Mouse (Mus musculus) G1E (cell line): ENCODE data around the gene Pde4a. TPM values are rescaled to one million over a fixed set of nuclear protein-coding genes. Genes with fewer than 3 reads are reported as not detected.

Source experiments
- ATAC-seq: 2 replicates; pipeline ENCODE4 v1.8.0; 2016; ENCODE audit warnings: mild to moderate bottlenecking; ENCODE audit not compliant: insufficient number of reproducible peaks, poor library complexity, low FRiP score, severe bottlenecking; ENCODE audit errors: extremely low read depth
- DNase-seq: peaks from one replicate; pipeline ENCODE4 v3.0.0; 2012; ENCODE audit warnings: low spot score
- H3K27me3 ChIP-seq: 2 replicates; pipeline ENCODE4 v1.6.1; 2012; ENCODE audit warnings: mild to moderate bottlenecking, low read length, inconsistent platforms; ENCODE audit not compliant: insufficient read depth
- H3K36me3 ChIP-seq: replicated peaks from 2 replicates; pipeline ENCODE3; 2012; ENCODE audit warnings: mild to moderate bottlenecking, inconsistent platforms
- H3K4me1 ChIP-seq: 2 replicates; pipeline ENCODE4 v1.6.1; 2012; ENCODE audit warnings: low read depth, low read length, inconsistent platforms, mixed read lengths; ENCODE audit not compliant: insufficient read depth
- H3K4me3 ChIP-seq: 2 replicates; pipeline ENCODE4 v1.5.1; 2012; ENCODE audit warnings: low read depth, mild to moderate bottlenecking, inconsistent platforms, low read length, moderate library complexity, mixed read lengths
- H3K9me3 ChIP-seq: replicated peaks from 2 replicates; pipeline ENCODE4 v1.6.1; 2012; ENCODE audit warnings: inconsistent platforms
- CTCF ChIP-seq: IDR thresholded peaks from 2 replicates; pipeline ENCODE4 v1.5.1; 2012; ENCODE audit warnings: low read depth, low read length, inconsistent platforms, mixed read lengths
- GATA1 ChIP-seq: IDR thresholded peaks from 2 replicates; pipeline ENCODE4 v1.6.1; 2012; ENCODE audit warnings: borderline replicate concordance, low read length, inconsistent platforms, mixed read lengths
- GATA2 ChIP-seq: IDR thresholded peaks from 2 replicates; pipeline ENCODE4 v1.6.1; 2012; ENCODE audit warnings: low read depth, low read length, inconsistent platforms, borderline replicate concordance
- POLR2AphosphoS5 ChIP-seq: IDR thresholded peaks from 2 replicates; pipeline ENCODE4 v1.6.1; 2012; ENCODE audit warnings: low read depth, low read length, inconsistent platforms; ENCODE audit not compliant: insufficient replicate concordance
- TAL1 ChIP-seq: conservative IDR thresholded peaks from 2 replicates; pipeline ENCODE4 v1.6.1; 2012; ENCODE audit warnings: low read depth, low read length, inconsistent platforms, mixed read lengths
- polyA plus RNA-seq: library from polyadenylated mRNA; stranded (reverse); fragments of >175 nt; gene quantifications from 2 replicates; pipeline ENCODE4 v1.2.3, GENCODE M21; 2012
- total RNA-seq, 2 experiments: library from RNA; stranded (forward) in 1 of 2; stranded (reverse) in 1 of 2; fragments of 200-1000 nt in 1 of 2; fragments of >200 nt in 1 of 2; fragmentation: Nextera tagmentation in 1 of 2; gene quantifications; 2 replicates each; pipeline ENCODE4 v1.2.3; 2014 to 2017

Pde4a gene
- total and polyA plus RNA-seq, 3 experiments, result 1.5 to 2.5 (median 1.7) TPM

DNA sequence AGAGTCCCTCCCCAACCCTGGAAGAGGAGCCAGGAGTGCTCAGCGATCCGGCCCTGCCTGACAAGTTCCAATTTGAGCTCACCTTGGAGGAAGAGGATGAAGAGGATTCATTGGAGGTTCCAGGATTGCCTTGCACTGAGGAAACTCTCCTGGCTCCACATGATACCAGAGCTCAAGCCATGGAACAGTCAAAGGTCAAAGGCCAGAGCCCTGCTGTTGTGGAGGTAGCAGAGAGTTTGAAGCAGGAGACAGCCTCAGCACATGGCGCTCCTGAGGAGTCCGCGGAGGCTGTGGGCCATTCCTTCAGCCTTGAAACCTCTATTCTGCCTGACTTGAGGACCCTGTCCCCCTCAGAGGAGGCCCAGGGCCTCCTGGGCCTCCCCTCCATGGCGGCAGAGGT lies 45.3 kb downstream of the Pde4a start:
- Histone ChIP-seq H3K4me3 (no peak overlapping the region), H3K27me3 (peaks cover 26% of the 10 kb centered on the region), H3K4me1 (no peaks in the 10 kb centered on the region), H3K36me3 (peaks cover 6% of the 10 kb centered on the region), H3K9me3 (no peaks in the 10 kb centered on the region)
- ATAC-seq (no peak), DNase-seq (no peak)
- no peak for TF ChIP-seq POLR2AphosphoS5
- TF ChIP-seq GATA1, result no peak

DNA sequence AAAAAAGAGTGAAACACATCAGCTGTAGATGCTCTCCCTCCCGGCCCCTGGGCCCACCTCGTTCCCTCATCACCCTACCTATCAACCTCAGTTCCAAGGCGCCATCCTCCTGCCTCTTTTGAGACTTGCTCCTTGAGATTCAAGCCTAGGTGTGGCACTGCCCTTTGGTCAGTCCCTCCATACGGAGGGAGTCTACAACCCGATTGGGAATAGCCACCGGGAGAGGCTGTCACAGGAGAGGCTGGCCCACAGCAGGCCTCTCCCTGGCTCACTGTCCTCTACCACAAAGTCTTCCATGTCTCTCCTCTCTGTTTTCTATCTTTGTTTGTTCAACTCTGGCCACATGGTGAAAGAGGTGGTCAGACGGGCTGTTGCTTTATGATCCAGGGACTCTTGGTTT lies 46.1 kb downstream of the Pde4a start:
- Histone ChIP-seq H3K36me3 (peaks cover 4% of the 10 kb centered on the region), H3K4me1 (no peaks in the 10 kb centered on the region; the same call in 1 of the 2 replicates), H3K27me3 (peaks cover 28% of the 10 kb centered on the region), H3K9me3 (no peaks in the 10 kb centered on the region), H3K4me3 (no peak overlapping the region)
- ATAC-seq, result no peak
- TF ChIP-seq TAL1, result no peak
- no peak for TF ChIP-seq POLR2AphosphoS5
- TF ChIP-seq GATA1, result no peak
- no peak for TF ChIP-seq GATA2
- TF ChIP-seq CTCF, result no peak
- DNase-seq, result no peak

DNA sequence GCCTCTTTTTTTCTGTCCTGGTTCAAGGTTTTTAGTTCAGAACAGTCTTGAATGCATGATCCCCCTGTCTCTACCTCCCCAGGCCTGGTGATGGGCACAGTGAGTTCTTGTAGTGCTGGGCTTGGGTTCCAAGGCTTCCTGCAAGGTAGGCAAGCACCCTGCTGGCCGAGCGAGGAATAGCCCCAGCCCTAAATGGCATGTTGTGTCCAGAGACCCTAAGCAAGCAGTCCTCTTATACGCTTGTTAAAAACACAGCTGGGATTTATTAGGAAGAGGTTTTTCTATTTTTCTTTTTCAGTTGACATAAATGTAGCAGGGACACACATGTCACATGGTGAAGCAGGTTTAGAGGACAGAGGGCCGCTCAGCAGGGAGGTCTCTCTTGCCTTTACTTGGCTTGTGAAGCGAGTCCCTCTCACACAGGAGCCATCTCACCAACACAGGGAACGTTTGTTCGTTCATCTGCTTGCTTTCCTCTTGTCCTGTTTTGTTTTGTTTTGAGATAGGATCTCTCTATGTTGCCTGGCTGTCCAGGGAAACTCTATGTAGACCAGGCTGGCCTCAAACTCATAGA lies 48.2 kb downstream of the Pde4a start:
- peaks cover 4% of the 10 kb centered on the region for H3K36me3 ChIP-seq
- DNase-seq (no peak), ATAC-seq (no peak)
- no peaks in the 10 kb centered on the region for H3K9me3 ChIP-seq
- no peak overlapping the region for H3K4me3 ChIP-seq
- TF ChIP-seq GATA1 (no peak), GATA2 (no peak), CTCF (peak; percentile 40; the same call in 1 of the 2 replicates)
- H3K4me1 ChIP-seq, result no peaks in the 10 kb centered on the region; the same call in 1 of the 2 replicates
- H3K27me3 ChIP-seq, result peaks cover 26% of the 10 kb centered on the region

GRCm38 (mm10) chr9:21216050-21216841 lies 50.7 kb downstream of the Pde4a start:
- H3K9me3 ChIP-seq, result no peaks in the 10 kb centered on the region
- no peak for ATAC-seq
- no peak overlapping the region for H3K4me3 ChIP-seq
- no peak for DNase-seq
- peaks cover 17% of the 10 kb centered on the region; the same call in 1 of the 2 replicates for H3K27me3 ChIP-seq
- no peak for TF ChIP-seq TAL1
- no peak for TF ChIP-seq GATA1
- no peak for TF ChIP-seq GATA2
- TF ChIP-seq POLR2AphosphoS5, result no peak
- no peaks in the 10 kb centered on the region for H3K36me3 ChIP-seq
- H3K4me1 ChIP-seq, result peaks cover 8% of the 10 kb centered on the region

DNA sequence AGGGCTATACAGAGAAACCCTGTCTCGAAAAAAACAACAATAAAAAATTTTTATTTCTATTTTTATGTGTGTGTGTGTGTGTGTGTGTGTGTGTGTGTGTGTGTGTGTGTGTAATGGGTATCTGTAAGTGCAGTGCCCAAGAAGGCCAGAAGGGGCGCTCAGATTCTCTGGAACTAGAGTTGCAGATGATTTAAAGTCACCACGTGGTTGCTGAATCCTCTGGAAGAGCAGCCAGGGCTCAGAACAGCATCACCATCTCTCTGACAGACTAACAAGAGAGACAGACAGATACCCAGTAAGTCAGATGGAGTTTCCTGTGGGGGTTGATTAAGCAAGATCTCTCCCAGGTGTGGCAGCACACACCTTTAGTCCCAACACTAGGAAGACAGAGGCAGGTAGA lies 54.3 kb downstream of the Pde4a start:
- Histone ChIP-seq H3K9me3 (peaks cover 4% of the 10 kb centered on the region; the same call in 1 of the 2 replicates), H3K4me3 (no peak overlapping the region), H3K36me3 (no peaks in the 10 kb centered on the region), H3K4me1 (peaks cover 21% of the 10 kb centered on the region), H3K27me3 (peaks cover 5% of the 10 kb centered on the region; the same call in 1 of the 2 replicates)
- TF ChIP-seq CTCF (no peak), GATA1 (no peak), POLR2AphosphoS5 (no peak), TAL1 (no peak), GATA2 (no peak)
- ATAC-seq (no peak), DNase-seq (no peak)

DNA sequence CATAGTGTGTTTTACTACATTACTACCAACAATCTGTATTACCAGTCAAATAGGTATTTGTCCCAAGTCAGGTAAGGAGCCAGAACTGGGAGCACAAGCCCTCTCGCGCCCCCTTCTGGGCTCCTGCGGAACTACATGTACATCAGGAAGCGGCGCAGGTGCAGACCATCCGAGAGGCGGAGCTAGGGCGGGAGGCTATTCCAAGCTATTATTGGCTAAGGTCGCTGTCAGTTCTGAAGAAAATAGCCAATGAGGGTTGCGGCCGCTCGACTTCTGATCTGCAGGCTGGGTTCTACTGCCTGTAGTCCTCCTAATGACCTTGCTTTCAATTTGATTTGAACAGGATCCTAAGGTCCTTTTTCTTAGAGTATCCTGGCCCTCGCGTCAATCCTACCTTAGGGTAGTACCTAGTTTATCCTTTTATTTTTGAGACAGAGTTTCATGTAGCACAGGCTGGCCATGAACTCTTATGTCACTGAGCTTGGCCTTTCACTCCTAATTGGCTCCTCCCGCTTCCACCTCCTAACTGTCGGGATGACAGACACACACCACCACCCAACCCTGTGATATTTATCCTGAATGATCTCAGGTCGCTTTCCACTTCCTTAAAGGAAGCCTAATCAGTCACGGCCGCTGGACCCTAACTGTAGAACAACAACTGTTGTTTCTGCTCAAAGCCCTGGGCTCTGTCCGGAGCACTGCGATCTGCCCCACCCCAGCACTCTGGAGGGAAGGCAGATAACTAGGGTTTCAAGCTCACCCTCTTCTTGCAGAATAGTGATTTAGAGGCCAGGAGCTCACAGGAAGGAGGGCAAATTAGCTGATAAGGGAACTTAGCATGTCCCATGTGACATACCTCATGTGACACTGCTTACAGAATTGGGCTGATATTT lies 55.2 kb downstream of the Pde4a start:
- Histone ChIP-seq H3K4me3 (peak overlapping the region; percentile 61), H3K36me3 (no peaks in the 10 kb centered on the region), H3K9me3 (peaks cover 4% of the 10 kb centered on the region; the same call in 1 of the 2 replicates), H3K4me1 (peaks cover 30% of the 10 kb centered on the region), H3K27me3 (peaks cover 8% of the 10 kb centered on the region; the same call in 1 of the 2 replicates)
- peak; percentile 87 for DNase-seq
- TF ChIP-seq CTCF (peak; percentile 95), POLR2AphosphoS5 (no peak)
- ATAC-seq, result peak; percentile 81
